Mouse (Mus musculus) heart, adult 2 months (tissue): ENCODE results near the gene Safb.

Source experiments
- CTCF ChIP-seq: fragments of 200-600 bp; IDR thresholded peaks from 2 replicates; pipeline ENCODE4 v1.8.1; 2022; ENCODE audit warnings: antibody characterized with exemption, mild to moderate bottlenecking, moderate library complexity
- EP300 ChIP-seq: fragments of 200-500 bp; IDR thresholded peaks from 2 replicates; pipeline ENCODE4 v1.6.1; 2011; ENCODE audit warnings: low read depth, low read length, control low read depth; ENCODE audit not compliant: insufficient read depth
- POLR2A ChIP-seq: fragments of 200-500 bp; IDR thresholded peaks from 2 replicates; pipeline ENCODE4 v1.6.1; 2011; ENCODE audit warnings: mild to moderate bottlenecking, low read depth, low read length, control low read depth; ENCODE audit not compliant: insufficient read depth

- no peak for TF ChIP-seq EP300
- TF ChIP-seq POLR2A = no peak
- no peak for TF ChIP-seq CTCF
Observed at GRCm38 (mm10) chr17:56603186-56604069, 18.8 kb downstream of the Safb start.
